Comparison of ENCODE assay signal across 8 mouse cellular contexts in genomic region chr12:86000641-86001073, GRCm38 (mm10).
DNase-seq lines count a peak whose midpoint lies in the region; ATAC-seq lines count a peak whose summit lies in the region.

No protein-coding gene starts in this region.

- ATAC-seq in heart, embryonic 12.5 days (ENCODE audit: insufficient number of reproducible peaks, low FRiP score), result peak; percentile 83
- ATAC-seq in megakaryocyte progenitor cell, adult 5-6 weeks (replicated peaks; ENCODE audit: poor library complexity), result no peak

- WGBS in heart, embryonic 12.5 days, result 25% methylated on average over 9 of the region's 9 CpGs

- H3K9ac ChIP-seq in heart, embryonic 12.5 days, result 0 out of 2 replicates have a peak overlapping the region, but pooled peaks have one; percentile 21

- H3K36me3 ChIP-seq in heart, embryonic 12.5 days, result peaks cover 11% of the 10 kb centered on the region

- H3K27me3 ChIP-seq in heart, embryonic 12.5 days (replicated peaks), result no peaks in the 10 kb centered on the region

- H3K4me3 ChIP-seq in heart, embryonic 12.5 days, result no peak overlapping the region

- no peaks in the 10 kb centered on the region for H3K9me3 ChIP-seq in heart, embryonic 12.5 days (replicated peaks)

- H3K27ac ChIP-seq in heart, embryonic 12.5 days (ENCODE audit: poor library complexity, severe bottlenecking), result peak overlapping the region; percentile 92

- DNase-seq in right cerebral cortex, adult 2 months (ENCODE audit: low spot score in 2 of 2), result peak; percentile 40 to 46
- DNase-seq in right cerebral cortex, postnatal 14 days, result no peak
- peak; percentile 14 for DNase-seq in fat pad, adult 2 months (ENCODE audit: extremely low read depth, low read depth, low spot score)
- peak; percentile 54 for DNase-seq in kidney, postnatal 14 days
- DNase-seq in natural killer cell, adult 2 months (ENCODE audit: low spot score in 2 of 2), result peak; percentile 24 to 49
- no peak for DNase-seq in spleen, postnatal 14 days (ENCODE audit: low spot score in 2 of 2)

- H3K4me1 ChIP-seq in heart, embryonic 12.5 days (replicated peaks), result peaks cover 21% of the 10 kb centered on the region

- H3K4me2 ChIP-seq in heart, embryonic 12.5 days, result peak overlapping the region; percentile 11

Comparison
In these comparisons a context has a peak if more than half of its experiments do, and no peak if none do; other contexts are left out.
1. DNase-seq: peak in right cerebral cortex, adult 2 months (2 of 2), fat pad, adult 2 months (single experiment), kidney, postnatal 14 days (single experiment) and natural killer cell, adult 2 months (2 of 2); none in right cerebral cortex, postnatal 14 days (single experiment) and spleen, postnatal 14 days (0 of 2).